14 mouse cellular contexts compared by ENCODE assay signal in the genomic region with DNA sequence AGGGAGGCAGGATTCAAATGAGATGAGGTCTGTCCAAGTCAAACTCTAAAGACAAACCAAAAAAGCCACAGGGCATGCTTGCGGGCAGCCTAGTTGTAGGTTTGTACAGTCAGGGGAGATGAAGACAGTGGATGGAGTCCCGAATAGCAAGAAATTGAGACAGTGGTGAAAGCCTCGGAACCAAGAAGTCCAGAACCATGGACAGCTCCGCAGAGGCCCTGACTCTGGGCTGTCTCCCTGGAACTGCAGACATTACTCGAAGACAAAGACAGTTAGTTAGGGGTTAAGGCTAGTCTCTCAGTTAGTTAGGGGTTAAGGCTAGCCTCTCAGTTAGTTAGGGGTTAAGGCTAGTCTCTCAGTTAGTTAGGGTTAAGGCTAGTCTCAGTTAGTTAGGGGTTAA. TPM values are rescaled to one million over a fixed set of nuclear protein-coding genes. Genes with fewer than 3 reads are reported as not detected.
DNase-seq lines count a peak whose midpoint lies in the region; ATAC-seq and TF ChIP-seq lines count a peak whose summit lies in the region.
"Had no signal": no experiment of that assay in that cellular context is flagged by ENCODE, and none has a peak within 500 bp of the region (broad histone marks: within the 10 kb centered on the region; RNA-seq: fewer than 3 reads in every experiment).

No protein-coding gene starts in this region.

- intact Hi-C loops in gastrocnemius, adult 2 months (cut with DNase I), result no loop called here

- no peak overlapping the region for H3K27ac ChIP-seq in heart, embryonic 11.5 days (ENCODE audit: low read depth, low read length)
- H3K27ac ChIP-seq in neural tube, embryonic 11.5 days (ENCODE audit: low read depth, low read length), result no peak overlapping the region
- no peak overlapping the region for H3K27ac ChIP-seq in midbrain, embryonic 15.5 days
- H3K27ac ChIP-seq in gastrocnemius, adult 2 months, result no peak overlapping the region
- H3K27ac ChIP-seq: forebrain, embryonic 10.5 days; heart, embryonic 15.5 days; layer of hippocampus, adult 2 months; stomach, embryonic 15.5 days had no signal

- no peak overlapping the region for H3K4me3 ChIP-seq in heart, embryonic 11.5 days (ENCODE audit: low read depth, low read length)
- H3K4me3 ChIP-seq in neural tube, embryonic 11.5 days (ENCODE audit: low read depth, low read length), result no peak overlapping the region
- H3K4me3 ChIP-seq in midbrain, embryonic 15.5 days, result no peak overlapping the region
- H3K4me3 ChIP-seq in gastrocnemius, adult 2 months, result no peak overlapping the region
- H3K4me3 ChIP-seq: forebrain, embryonic 10.5 days; heart, embryonic 15.5 days; layer of hippocampus, adult 2 months; stomach, embryonic 15.5 days had no signal

- H3K4me1 ChIP-seq in heart, embryonic 11.5 days (ENCODE audit: control insufficient read depth, insufficient read depth, low read length), result no peaks in the 10 kb centered on the region
- H3K4me1 ChIP-seq in neural tube, embryonic 11.5 days (ENCODE audit: control insufficient read depth, insufficient read depth, low read length), result no peaks in the 10 kb centered on the region
- H3K4me1 ChIP-seq in midbrain, embryonic 15.5 days, result no peaks in the 10 kb centered on the region
- H3K4me1 ChIP-seq: forebrain, embryonic 10.5 days; heart, embryonic 15.5 days; stomach, embryonic 15.5 days had no signal

- H3K27me3 ChIP-seq in heart, embryonic 11.5 days (ENCODE audit: control insufficient read depth, insufficient read depth, low read length), result no peaks in the 10 kb centered on the region
- no peaks in the 10 kb centered on the region for H3K27me3 ChIP-seq in neural tube, embryonic 11.5 days (ENCODE audit: control insufficient read depth, insufficient read depth, low read length)
- no peaks in the 10 kb centered on the region for H3K27me3 ChIP-seq in midbrain, embryonic 15.5 days (replicated peaks)
- H3K27me3 ChIP-seq: heart, embryonic 15.5 days; stomach, embryonic 15.5 days had no signal

- H3K36me3 ChIP-seq in heart, embryonic 11.5 days (ENCODE audit: control insufficient read depth, insufficient read depth, low read length), result no peaks in the 10 kb centered on the region; the same call in 1 of the 2 replicates
- H3K36me3 ChIP-seq in neural tube, embryonic 11.5 days (ENCODE audit: control insufficient read depth, insufficient read depth, low read length), result no peaks in the 10 kb centered on the region; the same call in 1 of the 2 replicates
- no peaks in the 10 kb centered on the region for H3K36me3 ChIP-seq in midbrain, embryonic 15.5 days (replicated peaks)
- H3K36me3 ChIP-seq: heart, embryonic 15.5 days had no signal

- no peak for TF ChIP-seq CTCF in gastrocnemius, adult 2 months (IDR thresholded peaks at IDR 0.05)

- no peak for ATAC-seq in heart, embryonic 11.5 days (replicated peaks; ENCODE audit: insufficient number of reproducible peaks, low FRiP score, low TSS enrichment)
- ATAC-seq in neural tube, embryonic 11.5 days (ENCODE audit: insufficient read depth, low FRiP score, low TSS enrichment), result no peak
- no peak for ATAC-seq in midbrain, embryonic 15.5 days (replicated peaks)

- 42% methylated on average over 5 of the region's 5 CpGs for WGBS in heart, embryonic 11.5 days (ENCODE audit: insufficient replicate concordance)
- WGBS in neural tube, embryonic 11.5 days, result 58% methylated on average over 5 of the region's 5 CpGs
- WGBS in midbrain, embryonic 15.5 days, result 67% methylated on average over 5 of the region's 5 CpGs

- no peaks in the 10 kb centered on the region for H3K9me3 ChIP-seq in heart, embryonic 11.5 days (replicated peaks; ENCODE audit: control insufficient read depth, low read length)
- H3K9me3 ChIP-seq in neural tube, embryonic 11.5 days (ENCODE audit: control insufficient read depth, low read length), result no peaks in the 10 kb centered on the region
- no peaks in the 10 kb centered on the region for H3K9me3 ChIP-seq in midbrain, embryonic 15.5 days
- H3K9me3 ChIP-seq: heart, embryonic 15.5 days; stomach, embryonic 15.5 days had no signal

- peak; percentile 60 for DNase-seq in heart, postnatal 4 days
- DNase-seq in testis, postnatal 10 days (ENCODE audit: low spot score), result peak; percentile 73
- no peak for DNase-seq in testis, postnatal 14 days (ENCODE audit: low spot score)
- DNase-seq in embryo, embryonic 11.5 days (ENCODE audit: low read depth, low spot score), result peak; percentile 38
- peak; percentile 31 for DNase-seq in neural tube, embryonic 11.5 days (ENCODE audit: low spot score)
- DNase-seq in gastrocnemius, adult 2 months, result no peak
- DNase-seq: cerebellum, adult 11 months had no signal

- no peak overlapping the region for H3K4me2 ChIP-seq in heart, embryonic 11.5 days
- H3K4me2 ChIP-seq in neural tube, embryonic 11.5 days (ENCODE audit: low read depth), result no peak overlapping the region
- no peak overlapping the region for H3K4me2 ChIP-seq in midbrain, embryonic 15.5 days
- H3K4me2 ChIP-seq: heart, embryonic 15.5 days; stomach, embryonic 15.5 days had no signal

- H3K9ac ChIP-seq in heart, embryonic 11.5 days (ENCODE audit: low read depth, low read length), result no peak overlapping the region
- no peak overlapping the region for H3K9ac ChIP-seq in neural tube, embryonic 11.5 days (ENCODE audit: low read length)
- H3K9ac ChIP-seq in midbrain, embryonic 15.5 days, result no peak overlapping the region
- H3K9ac ChIP-seq: heart, embryonic 15.5 days; stomach, embryonic 15.5 days had no signal

RNA-seq across cellular contexts. Expression of gene Acvr2b, which starts 13.0 kb away (rescaled TPM):
- 1 to 10 TPM; 6.2 to 6.5 TPM for total RNA-seq in heart, postnatal 4 days (2021)
- 26.9 and 29.1 TPM in 2 replicates for polyA plus RNA-seq in heart, embryonic 11.5 days (2014; fragmentation: Nextera tagmentation; extraction: Ambion mirVana)
- 87.2 and 99.6 TPM in 2 replicates for polyA plus RNA-seq in neural tube, embryonic 11.5 days (2014; fragmentation: Nextera tagmentation; extraction: Ambion mirVana)
- 65.4 and 67.3 TPM in 2 replicates for polyA plus RNA-seq in midbrain, embryonic 15.5 days (2015; fragmentation: Nextera tagmentation; extraction: Ambion mirVana)
- 10 to 100 TPM; 14.5 to 20.6 TPM for total RNA-seq in gastrocnemius, adult 2 months (2021)

RNA-seq across cellular contexts. Expression of gene Slc22a14, which starts 23.6 kb away (rescaled TPM):
- total RNA-seq in heart, postnatal 4 days (2021), result under 1 TPM in 1 of 2 experiments, not detected in 1; 0.27 TPM
- not detected in 2 replicates for polyA plus RNA-seq in heart, embryonic 11.5 days (2014; fragmentation: Nextera tagmentation; extraction: Ambion mirVana)
- not detected in 2 replicates for polyA plus RNA-seq in neural tube, embryonic 11.5 days (2014; fragmentation: Nextera tagmentation; extraction: Ambion mirVana)
- not detected in 2 replicates for polyA plus RNA-seq in midbrain, embryonic 15.5 days (2015; fragmentation: Nextera tagmentation; extraction: Ambion mirVana)
- not detected for total RNA-seq in gastrocnemius, adult 2 months (2021)
- total RNA-seq: layer of hippocampus, adult 2 months had no signal
- polyA plus RNA-seq: forebrain, embryonic 10.5 days; liver, embryonic 16.5 days had no signal

RNA-seq across cellular contexts. Expression of gene Xylb, which starts 31.8 kb away (rescaled TPM):
- 1 to 10 TPM in 1 of 2 experiments, under 1 TPM in 1; 0.52 to 1.0 TPM for total RNA-seq in heart, postnatal 4 days (2021)
- polyA plus RNA-seq in heart, embryonic 11.5 days (2014; fragmentation: Nextera tagmentation; extraction: Ambion mirVana), result 2.2 and 2.4 TPM in 2 replicates
- polyA plus RNA-seq in neural tube, embryonic 11.5 days (2014; fragmentation: Nextera tagmentation; extraction: Ambion mirVana), result 5.6 and 6.7 TPM in 2 replicates
- polyA plus RNA-seq in midbrain, embryonic 15.5 days (2015; fragmentation: Nextera tagmentation; extraction: Ambion mirVana), result 2.7 TPM in 2 replicates
- total RNA-seq in gastrocnemius, adult 2 months (2021), result under 1 TPM; 0.13 to 0.14 TPM

RNA-seq across cellular contexts. Expression of gene Myd88, which starts 47.7 kb away (rescaled TPM):
- total RNA-seq in heart, postnatal 4 days (2021), result 10 to 100 TPM; 12.1 to 12.7 TPM
- 12.5 and 13.3 TPM in 2 replicates for polyA plus RNA-seq in heart, embryonic 11.5 days (2014; fragmentation: Nextera tagmentation; extraction: Ambion mirVana)
- polyA plus RNA-seq in neural tube, embryonic 11.5 days (2014; fragmentation: Nextera tagmentation; extraction: Ambion mirVana), result 7.2 and 7.9 TPM in 2 replicates
- 6.5 and 7.2 TPM in 2 replicates for polyA plus RNA-seq in midbrain, embryonic 15.5 days (2015; fragmentation: Nextera tagmentation; extraction: Ambion mirVana)
- total RNA-seq in gastrocnemius, adult 2 months (2021), result 1 to 10 TPM; 4.3 to 5.0 TPM

RNA-seq across cellular contexts. Expression of gene Acaa1a, which starts 49.5 kb away (rescaled TPM):
- total RNA-seq in heart, postnatal 4 days (2021), result 10 to 100 TPM; 60.7 to 63.8 TPM
- polyA plus RNA-seq in heart, embryonic 11.5 days (2014; fragmentation: Nextera tagmentation; extraction: Ambion mirVana), result 72.5 and 81.2 TPM in 2 replicates
- polyA plus RNA-seq in neural tube, embryonic 11.5 days (2014; fragmentation: Nextera tagmentation; extraction: Ambion mirVana), result 69.4 and 75.1 TPM in 2 replicates
- polyA plus RNA-seq in midbrain, embryonic 15.5 days (2015; fragmentation: Nextera tagmentation; extraction: Ambion mirVana), result 120 and 124 TPM in 2 replicates
- 10 to 100 TPM; 31.1 to 42.3 TPM for total RNA-seq in gastrocnemius, adult 2 months (2021)

Comparison
In these comparisons a context has a peak if more than half of its experiments do, and no peak if none do; other contexts are left out.
1. DNase-seq: peak in heart, postnatal 4 days (single experiment), testis, postnatal 10 days (single experiment), embryo, embryonic 11.5 days (single experiment) and neural tube, embryonic 11.5 days (single experiment); none in testis, postnatal 14 days (single experiment) and gastrocnemius, adult 2 months (single experiment).